Mouse (Mus musculus): ENCODE measurements at regions not wholly inside any gene's neighbourhood (a gene's known extent, or its start where the extent isn't known, plus 50 kb on each side); places are given as distances from the start of the nearest gene placed in this dataset.

DNA sequence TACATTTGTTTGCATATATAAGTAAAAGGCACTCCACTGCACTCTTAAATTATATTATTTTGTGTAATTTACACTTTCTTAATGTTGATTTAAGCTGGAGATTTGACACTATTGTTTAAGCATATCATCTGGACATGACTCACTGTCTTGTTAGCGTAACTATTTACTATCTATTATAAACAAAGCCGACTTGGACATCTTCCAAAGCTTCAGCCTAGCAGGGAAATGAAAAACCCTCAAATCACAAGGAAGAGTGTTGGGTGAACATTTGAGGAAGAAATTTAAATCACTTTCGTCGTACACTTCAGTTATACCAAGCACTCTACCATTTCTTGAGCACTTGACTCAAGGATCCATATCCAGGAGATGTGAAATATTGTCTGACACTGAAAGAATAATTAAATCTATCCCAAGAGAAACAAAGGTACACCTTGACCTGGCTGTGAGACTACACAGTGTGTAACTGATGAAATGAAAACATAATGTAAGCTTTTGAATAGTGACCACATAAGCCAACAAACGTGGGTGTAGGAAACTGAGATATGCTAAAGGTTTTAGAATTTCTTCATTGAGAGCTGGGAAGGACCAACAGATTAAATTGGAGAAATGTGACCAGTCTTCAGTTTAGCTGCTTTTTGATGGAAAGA, 160.0 kb upstream of the Ghr start:
- Histone ChIP-seq H3K4me3 (ENCODE audit: low read length) (no peak overlapping the region), H3K27ac (no peak overlapping the region), H3K4me1 (ENCODE audit: insufficient read depth, low read length) (no peaks in the 10 kb centered on the region), H3K27me3 (ENCODE audit: insufficient read depth, low read length) (no peaks in the 10 kb centered on the region), H3K36me3 (ENCODE audit: insufficient read depth, low read length) (no peaks in the 10 kb centered on the region), H3K4me2 (ENCODE audit: low read depth, low read length) (no peak overlapping the region), H3K9ac (replicated peaks; ENCODE audit: low read length) (no peak overlapping the region), H3K9me3 (ENCODE audit: low read length) (no peaks in the 10 kb centered on the region)
- DNase-seq (ENCODE audit: low spot score) (no peak), ATAC-seq (no peak)
- TF ChIP-seq CTCF (IDR thresholded peaks at IDR 0.05; ENCODE audit: low read depth) = no peak
- WGBS = 83% methylated on average over 5 of the region's 5 CpGs

- no peaks in the 10 kb centered on the region for H3K36me3 ChIP-seq (ENCODE audit: insufficient read depth, low read length)
- H3K9ac ChIP-seq (replicated peaks; ENCODE audit: low read length) = no peak overlapping the region
- no peaks in the 10 kb centered on the region for H3K9me3 ChIP-seq (ENCODE audit: low read length)
- H3K4me1 ChIP-seq (ENCODE audit: insufficient read depth, low read length) = no peaks in the 10 kb centered on the region
- WGBS = 94% methylated on average over 7 of the region's 7 CpGs
- DNase-seq (ENCODE audit: low spot score) (no peak), ATAC-seq (no peak)
- no peaks in the 10 kb centered on the region for H3K27me3 ChIP-seq (ENCODE audit: insufficient read depth, low read length)
- no peak overlapping the region for H3K4me2 ChIP-seq (ENCODE audit: low read depth, low read length)
- H3K4me3 ChIP-seq (ENCODE audit: low read length) = no peak overlapping the region
- no peak for TF ChIP-seq CTCF (IDR thresholded peaks at IDR 0.05; ENCODE audit: low read depth)
- H3K27ac ChIP-seq = no peak overlapping the region
These were observed 158.9 kb upstream of the Ghr start for GRCm38 (mm10) chr15:3742191-3742590.

GRCm38 (mm10) chr15:3725214-3725613, 141.9 kb upstream of the Ghr start:
- Histone ChIP-seq H3K36me3 (ENCODE audit: insufficient read depth, low read length) (no peaks in the 10 kb centered on the region), H3K9me3 (ENCODE audit: low read length) (no peaks in the 10 kb centered on the region), H3K9ac (replicated peaks; ENCODE audit: low read length) (no peak overlapping the region), H3K4me2 (ENCODE audit: low read depth, low read length) (no peak overlapping the region), H3K27me3 (ENCODE audit: insufficient read depth, low read length) (no peaks in the 10 kb centered on the region), H3K4me3 (ENCODE audit: low read length) (no peak overlapping the region), H3K4me1 (ENCODE audit: insufficient read depth, low read length) (no peaks in the 10 kb centered on the region), H3K27ac (no peak overlapping the region)
- no peak for TF ChIP-seq CTCF (IDR thresholded peaks at IDR 0.05; ENCODE audit: low read depth)
- 83% methylated on average over 3 of the region's 3 CpGs for WGBS
- DNase-seq (ENCODE audit: low spot score) (no peak), ATAC-seq (no peak)

- no peaks in the 10 kb centered on the region for H3K4me1 ChIP-seq (ENCODE audit: insufficient read depth, low read length)
- no peak overlapping the region for H3K4me2 ChIP-seq (ENCODE audit: low read depth, low read length)
- H3K9me3 ChIP-seq (ENCODE audit: low read length) = no peaks in the 10 kb centered on the region
- TF ChIP-seq CTCF (IDR thresholded peaks at IDR 0.05; ENCODE audit: low read depth) = no peak
- H3K27me3 ChIP-seq (ENCODE audit: insufficient read depth, low read length) = no peaks in the 10 kb centered on the region
- DNase-seq (ENCODE audit: low spot score) (no peak), ATAC-seq (no peak)
- WGBS = 72% methylated on average over 6 of the region's 6 CpGs
- H3K4me3 ChIP-seq (ENCODE audit: low read length) = no peak overlapping the region
- H3K27ac ChIP-seq = no peak overlapping the region
- no peak overlapping the region for H3K9ac ChIP-seq (replicated peaks; ENCODE audit: low read length)
- no peaks in the 10 kb centered on the region for H3K36me3 ChIP-seq (ENCODE audit: insufficient read depth, low read length)
These were observed 137.5 kb upstream of the Ghr start for GRCm38 (mm10) chr15:3720668-3721340.

DNA sequence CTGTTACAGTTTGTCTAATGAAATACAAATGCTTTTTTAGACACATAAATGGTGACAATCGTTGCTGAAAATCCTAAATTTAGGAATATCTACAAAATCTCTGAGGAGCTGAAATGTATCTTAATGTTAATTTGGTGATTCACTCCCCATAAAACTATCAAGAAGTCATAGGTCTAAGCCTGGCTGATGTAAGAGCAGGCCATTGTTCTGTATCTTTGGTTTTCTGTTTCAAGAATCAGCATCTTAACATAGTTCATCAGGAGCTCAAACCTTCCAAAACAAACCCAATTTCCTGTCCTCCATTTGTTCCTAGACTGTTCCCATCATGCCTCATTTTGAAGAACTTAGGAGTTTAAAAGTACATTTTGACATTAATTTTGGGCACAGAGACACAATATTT, 128.5 kb upstream of the Ghr start:
- no peaks in the 10 kb centered on the region for H3K36me3 ChIP-seq (ENCODE audit: insufficient read depth, low read length)
- no peaks in the 10 kb centered on the region for H3K4me1 ChIP-seq (ENCODE audit: insufficient read depth, low read length)
- TF ChIP-seq CTCF (IDR thresholded peaks at IDR 0.05; ENCODE audit: low read depth) = no peak
- WGBS = 88% methylated on average over 1 of the region's 1 CpGs
- H3K27ac ChIP-seq = no peak overlapping the region
- no peaks in the 10 kb centered on the region for H3K27me3 ChIP-seq (ENCODE audit: insufficient read depth, low read length)
- no peak overlapping the region for H3K4me2 ChIP-seq (ENCODE audit: low read depth, low read length)
- DNase-seq (ENCODE audit: low spot score) (no peak), ATAC-seq (no peak)
- H3K4me3 ChIP-seq (ENCODE audit: low read length) = no peak overlapping the region
- H3K9me3 ChIP-seq (ENCODE audit: low read length) = no peaks in the 10 kb centered on the region
- H3K9ac ChIP-seq (replicated peaks; ENCODE audit: low read length) = no peak overlapping the region

DNA sequence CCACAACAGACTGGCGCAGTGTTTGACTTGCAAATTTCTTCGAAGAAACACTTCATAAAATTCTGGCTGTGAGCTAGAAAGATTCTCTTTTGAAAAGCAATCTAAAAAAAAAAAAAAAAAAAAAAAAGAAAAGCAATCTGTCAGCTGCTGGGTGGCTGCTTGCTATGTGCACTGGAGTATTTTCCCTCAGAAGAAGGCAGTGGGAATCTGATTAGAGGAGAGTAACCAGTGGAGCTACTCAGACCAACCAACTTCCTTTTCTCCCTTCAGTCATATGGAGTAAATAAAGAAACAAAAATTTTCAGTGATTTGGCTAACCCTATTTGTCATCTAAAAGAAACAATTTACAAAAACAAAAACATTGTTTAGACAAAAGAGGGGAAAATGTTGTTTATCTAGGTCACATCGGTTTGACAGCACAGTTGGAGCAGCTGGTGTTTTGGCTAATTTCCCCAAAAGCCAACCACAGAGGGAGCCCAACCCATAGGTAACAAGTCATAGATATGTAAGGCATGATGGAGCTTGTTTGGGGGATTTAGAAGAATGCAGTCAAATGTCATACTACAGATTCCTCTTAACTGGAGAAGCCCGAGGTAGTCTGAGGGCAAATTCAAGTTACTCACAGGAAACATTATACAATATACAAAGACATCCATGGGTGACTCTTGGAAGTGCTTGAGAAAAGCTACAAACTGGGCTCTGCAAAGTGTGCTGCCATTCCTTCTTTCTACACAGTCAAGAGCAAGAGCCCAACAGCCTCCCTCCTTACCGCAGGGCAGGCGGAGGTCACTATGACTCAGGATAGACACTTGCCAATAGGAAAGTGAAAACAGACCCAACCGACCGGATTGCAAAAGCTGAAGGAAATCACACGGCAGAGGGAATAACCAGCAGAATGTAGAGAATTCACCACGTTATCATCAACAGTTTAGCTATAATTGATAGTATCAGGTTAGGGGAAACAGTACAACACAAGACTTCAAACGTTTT, 124.1 kb upstream of the Ghr start:
- TF ChIP-seq CTCF (IDR thresholded peaks at IDR 0.05; ENCODE audit: low read depth) = no peak
- WGBS = 80% methylated on average over 11 of the region's 11 CpGs

More for the DNA sequence above, 124.1 kb upstream of the Ghr start:
- Histone ChIP-seq H3K27ac (no peak overlapping the region), H3K4me1 (ENCODE audit: insufficient read depth, low read length) (no peaks in the 10 kb centered on the region), H3K27me3 (ENCODE audit: insufficient read depth, low read length) (no peaks in the 10 kb centered on the region), H3K4me3 (ENCODE audit: low read length) (no peak overlapping the region), H3K9ac (replicated peaks; ENCODE audit: low read length) (no peak overlapping the region), H3K4me2 (ENCODE audit: low read depth, low read length) (no peak overlapping the region), H3K9me3 (ENCODE audit: low read length) (no peaks in the 10 kb centered on the region), H3K36me3 (ENCODE audit: insufficient read depth, low read length) (no peaks in the 10 kb centered on the region)
- no peak for DNase-seq (ENCODE audit: low spot score)
- no peak; the same call in 1 of the 2 replicates for ATAC-seq

All from hindbrain, postnatal 0 days (tissue).